Mouse (Mus musculus) lung, postnatal 0 days (tissue): ENCODE measurements around the gene Dnaja4.

Experiments used
- CTCF ChIP-seq: IDR thresholded peaks from 2 replicates; pipeline ENCODE4 v1.5.1; 2016; ENCODE audit warnings: antibody characterized with exemption, mild to moderate bottlenecking
- EP300 ChIP-seq: IDR thresholded peaks from 2 replicates; pipeline ENCODE4 v1.6.1; 2016; ENCODE audit warnings: antibody characterized with exemption, mild to moderate bottlenecking, control low read depth

DNA sequence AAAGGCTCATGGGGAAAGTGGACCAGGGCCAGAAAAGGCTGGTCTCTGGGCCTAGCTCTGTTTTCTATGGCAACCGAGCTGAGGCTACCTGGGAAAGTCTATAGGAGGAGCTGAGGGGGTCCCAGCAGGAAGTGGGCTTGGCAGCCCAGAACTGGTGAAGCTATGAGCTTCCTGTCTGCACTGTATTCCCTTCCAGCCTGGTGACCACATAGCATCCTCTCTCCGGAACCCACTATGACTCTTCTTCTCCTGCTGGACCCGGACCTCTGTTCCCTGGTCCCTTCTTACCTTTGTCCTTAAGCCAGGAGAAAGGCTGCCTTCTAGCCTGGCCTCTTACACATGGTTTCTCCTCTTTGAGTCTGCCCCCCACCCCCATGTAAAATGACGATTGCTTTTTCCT lies 45.2 kb downstream of the Dnaja4 start:
- no peak for TF ChIP-seq CTCF
- no peak for TF ChIP-seq EP300
